Mouse (Mus musculus) lung, adult 2 months (tissue): ENCODE results near the gene Plce1.

Source experiments
- CTCF ChIP-seq: fragments of 200-500 bp; IDR thresholded peaks from 2 replicates; pipeline ENCODE4 v1.5.1; 2011; ENCODE audit warnings: mild to moderate bottlenecking, low read length, control low read depth; ENCODE audit not compliant: insufficient read depth
- POLR2A ChIP-seq: fragments of 200-500 bp; IDR thresholded peaks from 2 replicates; pipeline ENCODE4 v1.6.1; 2011; ENCODE audit warnings: low read depth, mild to moderate bottlenecking, control low read depth, low read length, borderline replicate concordance; ENCODE audit errors: extremely low read depth

DNA sequence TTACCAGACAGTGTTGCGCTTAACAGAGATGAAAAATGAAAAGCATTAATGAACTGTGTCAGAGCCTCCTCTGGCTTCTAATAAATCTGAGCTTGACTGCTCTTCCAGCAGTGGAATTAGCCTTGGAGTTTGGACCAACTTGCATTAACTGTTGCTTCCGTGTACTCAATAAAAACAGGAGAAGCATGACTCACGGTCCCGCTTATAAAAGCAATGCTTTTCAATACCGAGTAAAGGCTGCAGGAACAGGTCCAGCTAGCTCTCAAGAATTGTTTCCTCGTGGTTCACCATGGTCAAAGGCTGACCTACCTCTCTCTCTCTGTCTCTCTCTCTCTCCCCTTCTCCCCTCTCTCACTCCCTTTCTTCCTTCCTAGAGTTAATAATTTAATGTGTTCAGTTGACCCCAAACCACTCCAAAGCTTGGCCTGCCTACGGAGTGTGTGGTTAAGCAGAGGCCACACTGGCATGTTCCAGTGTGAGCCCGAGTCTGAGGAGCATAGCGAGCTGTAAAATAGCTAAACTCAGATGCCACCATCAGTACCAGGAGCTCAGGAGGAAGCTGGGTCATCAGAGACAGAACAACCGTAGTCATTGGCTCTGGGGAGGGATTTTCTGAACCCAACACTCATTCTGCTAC, 10.5 kb upstream of the Plce1 start:
- TF ChIP-seq CTCF (no peak), POLR2A (no peak)
